Mouse (Mus musculus) hematopoietic stem cell, adult 5-6 weeks (primary cell): ENCODE data around the gene Snx32. TPM values are rescaled to one million over a fixed set of nuclear protein-coding genes. Genes with fewer than 3 reads are reported as not detected.
A peak's percentile ranks its signal among the peaks of the same experiment; 100 is the strongest.

ENCODE experiments used
- ATAC-seq, 2 experiments: fragments of 125-278 bp in 1 of 2; replicated peaks in 1 of 2; 2 replicates each; pipeline ENCODE4 v1.8.0; 2016 to 2017; ENCODE audit warnings: inconsistent platforms in 2 of 2, mild to moderate bottlenecking in 2 of 2, moderate number of reproducible peaks in 2 of 2, low read depth in 1 of 2, moderate TSS enrichment in 1 of 2; ENCODE audit not compliant: low FRiP score in 2 of 2, poor library complexity in 2 of 2, severe bottlenecking in 2 of 2, insufficient read depth in 1 of 2, low TSS enrichment in 1 of 2
- total RNA-seq: library from RNA; stranded (forward); fragments of 172-1452, 232-1000 nt; gene quantifications from 2 replicates; pipeline ENCODE4 v1.2.3, GENCODE M21; 2017

Gene Snx32
- total RNA-seq, 1 experiment from 2014 or later = 3.2 TPM

- peak; percentile 68 to 72 for ATAC-seq
Measured at GRCm38 (mm10) chr19:5468374-5468773, 42.0 kb downstream of the Snx32 start, which contains the start of gene Ctsw. Gene Ctsw, minus strand, starts transcription at chr19:5468507.

- ATAC-seq = no peak
Measured at GRCm38 (mm10) chr19:5466916-5467500, 43.3 kb downstream of the Snx32 start.

GRCm38 (mm10) chr19:5465037-5465436, 45.3 kb downstream of the Snx32 start:
- no peak for ATAC-seq

GRCm38 (mm10) chr19:5463791-5464562, 46.4 kb downstream of the Snx32 start:
- ATAC-seq = peak; percentile 9 to 29; a peak in 1 of 4 replicates

- ATAC-seq = no peak
Measured at GRCm38 (mm10) chr19:5463212-5463611, 47.1 kb downstream of the Snx32 start.

GRCm38 (mm10) chr19:5461411-5461810, 48.9 kb downstream of the Snx32 start:
- ATAC-seq = no peak

GRCm38 (mm10) chr19:5460465-5460911, 49.9 kb downstream of the Snx32 start, which contains the start of gene Fibp:
Gene Fibp, plus strand, starts transcription at chr19:5460615.
- peak; percentile 65 to 79 for ATAC-seq

- no peak for ATAC-seq
Measured at GRCm38 (mm10) chr19:5459896-5460295, 50.4 kb downstream of the Snx32 start.

- ATAC-seq = no peak
Measured at GRCm38 (mm10) chr19:5459019-5459418, 51.3 kb downstream of the Snx32 start.

GRCm38 (mm10) chr19:5457746-5458442, 52.4 kb downstream of the Snx32 start, which contains the start of gene Ccdc85b:
Gene Ccdc85b, minus strand, starts transcription at chr19:5457894.
- 0 out of 4 replicates have a peak, but pooled peaks of 1 of the 2 experiments have one; percentile 3 for ATAC-seq

- peak; percentile 80 to 81 for ATAC-seq
Measured at GRCm38 (mm10) chr19:5456922-5457745, 53.2 kb downstream of the Snx32 start.

GRCm38 (mm10) chr19:5456241-5456921, 54.0 kb downstream of the Snx32 start:
- ATAC-seq = no peak

GRCm38 (mm10) chr19:5455568-5455967, 54.8 kb downstream of the Snx32 start:
- no peak for ATAC-seq

GRCm38 (mm10) chr19:5455037-5455436, 55.3 kb downstream of the Snx32 start:
- ATAC-seq = no peak

- ATAC-seq = no peak
Measured at GRCm38 (mm10) chr19:5451766-5452165, 58.6 kb downstream of the Snx32 start.

- ATAC-seq = no peak
Measured at GRCm38 (mm10) chr19:5449673-5450072, 60.7 kb downstream of the Snx32 start.
